Mouse (Mus musculus) heart, postnatal 36 days (tissue): ENCODE data around the gene A930033H14Rik. TPM values are rescaled to one million over a fixed set of nuclear protein-coding genes. Genes with fewer than 3 reads are reported as not detected.

Experiments used
- DNase-seq, 2 experiments: peaks; one replicate each; pipeline ENCODE4 v3.0.0; 2021 to 2022
- intact Hi-C: fragments of 180-260 bp; cut with DNase I; formaldehyde crosslinking; loops from one replicate; pipeline ENCODE4 v1.15.1; 2025
- total RNA-seq, 2 experiments: library from RNA; stranded (reverse); gene quantifications; 2 replicates each; pipeline ENCODE4 v1.2.3; 2021

Gene A930033H14Rik
- 1 to 10 TPM; 1.1 to 3.2 TPM for total RNA-seq

DNA sequence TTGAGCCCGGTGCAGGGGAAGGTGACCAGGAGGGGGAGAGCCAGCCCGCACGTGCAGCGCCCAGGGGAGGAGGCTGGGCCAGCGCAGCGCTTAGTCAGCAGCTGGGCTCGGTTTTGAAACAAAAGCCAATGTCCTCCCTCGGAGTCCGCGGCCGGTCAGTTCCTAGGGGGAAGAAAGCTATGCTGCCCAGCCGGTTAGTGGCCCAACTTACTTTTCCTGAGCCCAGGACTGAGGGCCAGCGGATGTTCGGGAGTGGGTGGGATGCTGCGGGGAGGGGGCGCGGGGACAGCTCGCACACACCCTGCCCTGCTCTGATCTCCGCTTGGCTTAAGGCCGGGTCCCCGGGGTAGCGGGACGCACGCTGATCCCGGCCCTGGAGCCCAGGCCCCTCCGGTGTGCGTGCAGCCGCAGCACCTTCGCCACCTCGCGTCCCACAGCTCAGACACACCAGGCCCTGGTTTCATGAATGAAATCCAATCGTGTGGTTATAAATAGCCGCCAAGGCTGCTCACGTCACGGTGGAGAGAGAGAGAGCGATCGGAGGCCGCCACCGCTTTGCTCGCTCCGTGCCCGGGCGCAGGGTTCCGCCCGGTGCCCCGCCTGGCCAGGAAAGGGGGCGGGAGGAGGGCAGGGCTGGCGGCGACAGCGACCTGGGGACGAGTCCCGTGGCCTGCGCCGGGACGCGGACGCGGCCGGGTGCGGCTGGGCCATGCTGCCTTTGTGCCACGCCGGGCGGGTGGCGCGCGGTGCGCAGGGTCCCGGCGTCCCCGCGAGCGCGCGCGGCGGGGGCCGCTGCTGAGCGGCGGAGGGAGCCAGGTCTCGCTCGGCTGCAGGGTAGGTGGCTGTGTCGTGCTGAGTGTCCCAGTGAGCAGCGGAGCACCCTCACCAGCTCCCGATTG is at the start of gene A930033H14Rik:
Gene A930033H14Rik, minus strand, starts transcription at position 557 of the 899 bp plus-strand sequence.
- intact Hi-C loops = loop anchor here (1.0 to 2.0 kb wide), 2 partner anchors 46 to 94 kb away; no protein-coding TSS in a partner anchor
- peak; percentile 83 to 88 for DNase-seq

DNA sequence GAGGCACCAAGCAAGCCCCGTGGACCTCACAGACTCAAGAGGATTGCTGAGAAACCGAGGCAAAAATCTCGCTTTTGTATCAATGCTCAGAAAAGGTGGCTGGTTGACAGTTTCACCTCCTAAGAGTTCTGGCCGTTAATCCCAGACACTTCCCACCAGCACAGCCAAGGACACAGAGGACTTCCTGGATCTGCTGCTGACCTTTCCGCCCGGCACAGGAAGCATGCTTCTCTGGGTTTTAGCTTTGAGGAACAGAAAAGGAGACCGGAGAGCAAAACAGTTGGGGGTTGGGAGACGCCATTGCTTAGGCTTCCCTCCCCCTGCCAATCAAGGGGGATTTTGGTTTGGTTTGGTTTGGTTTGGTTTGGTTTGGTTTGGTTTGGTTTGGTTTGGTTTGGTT is 47.0 kb upstream of the A930033H14Rik start:
- no peak for DNase-seq
- intact Hi-C loops = loop anchor here (2.0 kb wide), 1 partner anchor 47 kb away; the partner anchor contains the start of gene A930033H14Rik

DNA sequence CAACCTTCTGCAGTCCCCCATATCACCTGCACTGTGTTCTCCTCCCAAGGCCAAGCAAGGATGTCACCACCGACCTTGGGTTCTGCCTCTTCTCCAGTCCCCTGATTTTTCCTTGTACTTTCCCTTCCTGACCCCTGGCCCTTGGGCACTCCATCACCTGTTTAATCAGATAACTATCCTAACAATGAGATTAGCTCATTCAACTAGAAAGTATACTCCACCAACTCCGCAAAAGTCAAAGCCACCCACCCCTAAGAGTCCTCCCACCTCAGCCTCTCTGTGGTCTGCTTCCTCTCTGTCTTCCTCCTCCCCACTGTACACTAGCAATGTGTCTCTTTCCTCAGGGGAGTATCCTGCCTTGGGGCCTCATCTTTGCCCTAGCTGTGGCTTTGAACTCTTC is 46.3 kb upstream of the A930033H14Rik start:
- intact Hi-C loops = loop anchor here (2.0 kb wide), 1 partner anchor 46 kb away; the partner anchor contains the start of gene A930033H14Rik
- DNase-seq = no peak

GRCm38 (mm10) chr10:69258588-69258987 is 45.7 kb upstream of the A930033H14Rik start:
- intact Hi-C loops = loop anchor here (2.0 kb wide), 1 partner anchor 46 kb away; the partner anchor contains the start of gene A930033H14Rik
- peak; percentile 54 to 60 for DNase-seq

DNA sequence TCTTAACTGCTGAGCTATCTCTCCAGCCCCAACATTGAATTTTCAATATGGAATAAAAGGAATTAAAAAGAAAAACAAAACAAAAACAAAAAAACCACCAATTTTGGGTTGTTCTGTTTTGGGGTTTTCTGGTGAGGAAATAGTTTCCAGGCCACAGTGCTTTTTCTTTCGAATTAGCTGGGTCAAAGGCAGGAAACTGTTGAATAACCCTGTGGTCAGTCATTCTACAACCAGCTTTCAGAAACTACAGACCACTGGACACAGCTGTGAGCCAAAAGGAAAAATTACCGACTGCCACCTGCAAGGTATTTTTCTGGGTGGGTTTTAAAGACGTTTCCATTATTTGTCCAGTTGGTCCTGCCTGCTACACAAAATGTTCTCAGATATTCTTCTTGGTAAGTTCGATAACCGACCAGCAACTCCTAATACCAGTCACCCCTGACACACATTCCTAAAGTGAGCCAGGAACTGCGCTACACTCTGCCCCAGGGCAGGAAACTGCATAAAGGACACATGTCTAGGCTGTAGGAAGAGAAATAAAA is 44.8 kb upstream of the A930033H14Rik start:
- intact Hi-C loops = loop anchor here (2.0 kb wide), 1 partner anchor 45 kb away; the partner anchor contains the start of gene A930033H14Rik
- DNase-seq = no peak

- no peak for DNase-seq
- intact Hi-C loops = loop anchor here (2.0 kb wide), 1 partner anchor 51 kb away; no protein-coding TSS in a partner anchor
These were observed 42.7 kb upstream of the A930033H14Rik start for GRCm38 (mm10) chr10:69255594-69255993.

DNA sequence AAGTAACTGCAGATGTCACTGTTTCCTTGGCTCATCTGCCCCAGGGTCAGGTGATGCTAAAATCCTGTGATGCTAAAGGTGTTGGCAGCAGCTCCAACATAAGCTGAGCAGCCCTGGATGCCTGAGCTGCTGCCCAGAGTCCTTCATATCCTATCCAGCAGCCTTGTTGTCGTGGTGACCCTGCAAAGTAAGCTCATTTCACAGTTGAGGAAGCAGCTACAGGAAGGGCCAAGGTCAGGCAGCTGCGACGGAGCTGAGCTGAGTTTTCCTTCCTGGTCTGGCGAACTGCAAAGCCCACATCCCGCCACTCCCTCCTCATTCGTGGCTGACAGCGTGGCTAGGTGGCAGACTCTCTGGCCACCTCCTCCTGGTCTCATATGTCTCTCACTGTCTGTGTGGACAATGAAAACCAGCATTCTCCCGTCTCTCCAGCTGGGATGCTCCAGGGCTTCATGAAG is 41.5 kb upstream of the A930033H14Rik start:
- intact Hi-C loops = loop anchor here (2.0 kb wide), 1 partner anchor 52 kb away; no protein-coding TSS in a partner anchor

DNA sequence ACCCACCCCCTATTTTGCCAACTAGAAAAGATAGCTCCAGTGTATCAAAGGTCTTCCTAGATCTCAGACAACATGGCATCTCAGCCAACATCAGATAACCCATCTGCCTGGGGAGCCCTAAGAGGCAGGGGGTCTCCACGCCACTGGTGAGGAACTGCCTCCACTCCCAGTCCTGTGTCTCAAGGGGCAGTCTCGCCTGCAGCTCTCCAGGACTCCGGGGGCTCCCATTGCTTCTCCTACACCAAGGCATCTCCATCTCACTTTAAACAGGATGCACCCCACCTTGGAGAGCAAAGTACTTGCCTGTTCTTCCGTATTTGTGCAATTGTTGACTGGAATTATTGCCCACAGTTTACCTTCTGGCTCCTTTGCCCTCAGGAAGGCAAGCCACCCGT is 40.8 kb upstream of the A930033H14Rik start:
- intact Hi-C loops = loop anchor here (2.0 kb wide), 1 partner anchor 53 kb away; no protein-coding TSS in a partner anchor
- no peak for DNase-seq

More for the DNA sequence above, 41.5 kb upstream of the A930033H14Rik start:
- DNase-seq = peak; percentile 64 to 65

GRCm38 (mm10) chr10:69253075-69253685 is 40.3 kb upstream of the A930033H14Rik start:
- intact Hi-C loops = no loop called here
- DNase-seq = peak in 1 of 2 experiments; percentile 43

- intact Hi-C loops = no loop called here
- no peak for DNase-seq
These were observed 39.5 kb upstream of the A930033H14Rik start for GRCm38 (mm10) chr10:69252112-69253074.

GRCm38 (mm10) chr10:69251254-69251653 is 38.4 kb upstream of the A930033H14Rik start:
- DNase-seq = no peak
- intact Hi-C loops = no loop called here

- intact Hi-C loops = no loop called here
- no peak for DNase-seq
These were observed 35.6 kb upstream of the A930033H14Rik start for GRCm38 (mm10) chr10:69248261-69249160.

GRCm38 (mm10) chr10:69247311-69248033 is 34.6 kb upstream of the A930033H14Rik start:
- intact Hi-C loops = no loop called here
- no peak for DNase-seq

DNA sequence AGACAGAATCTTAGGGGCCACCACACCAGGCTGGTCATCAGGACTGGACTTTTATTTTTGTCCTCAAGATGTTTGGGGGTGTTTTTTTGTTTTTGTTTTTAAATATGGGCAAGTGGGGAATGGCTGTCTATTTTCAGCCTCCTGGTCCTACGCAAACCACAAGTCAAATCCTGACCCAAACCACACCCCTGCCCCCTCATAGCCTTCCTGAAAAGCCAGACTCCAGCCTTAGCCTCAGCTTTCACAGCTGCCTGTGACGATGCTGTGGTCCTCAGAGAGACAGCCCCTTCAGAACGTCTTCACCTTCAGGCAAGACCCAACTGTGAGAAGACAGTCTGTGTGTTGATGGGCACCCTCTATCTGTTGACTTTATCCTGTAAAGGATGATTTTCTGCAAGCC is 33.9 kb upstream of the A930033H14Rik start:
- intact Hi-C loops = no loop called here
- DNase-seq = no peak

GRCm38 (mm10) chr10:69245906-69246668 is 33.2 kb upstream of the A930033H14Rik start:
- no peak for DNase-seq
- intact Hi-C loops = no loop called here

DNA sequence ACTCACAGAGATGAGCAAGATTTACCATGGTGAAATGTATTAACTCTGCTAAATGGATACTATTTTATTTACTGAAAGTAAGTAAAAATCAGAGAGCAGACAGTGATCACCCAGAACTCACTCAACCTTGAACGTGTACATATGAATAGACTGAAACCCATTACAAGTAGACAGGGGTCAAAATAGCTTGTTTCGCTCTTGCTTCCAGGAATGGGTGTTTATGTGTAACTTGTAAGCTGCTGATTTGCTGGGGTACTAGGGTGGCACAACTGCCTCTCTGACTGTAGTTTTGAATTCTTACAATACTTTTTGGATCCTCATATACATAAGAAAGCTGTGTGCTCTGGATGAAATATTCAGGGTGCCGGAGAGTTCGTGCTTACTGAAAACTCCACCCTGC is 32.3 kb upstream of the A930033H14Rik start:
- DNase-seq = no peak
- intact Hi-C loops = no loop called here

- DNase-seq = peak; percentile 57 to 58
- intact Hi-C loops = no loop called here
These were observed 27.6 kb upstream of the A930033H14Rik start for GRCm38 (mm10) chr10:69240530-69240929.
